Mouse (Mus musculus) kidney, embryonic 16.5 days (tissue): Measurements from ENCODE around the gene Nav1. TPM values are rescaled to one million over a fixed set of nuclear protein-coding genes. Genes with fewer than 3 reads are reported as not detected.

Experiments used
- ATAC-seq: fragments of 200-750 bp; cut with Nextera tagmentation; 2 replicates; pipeline ENCODE4 v1.8.0; 2017; ENCODE audit warnings: moderate TSS enrichment; ENCODE audit not compliant: low FRiP score, low TSS enrichment
- H3K27ac ChIP-seq: fragments of 300-500 bp; sonication (generic); 2 replicates; pipeline ENCODE4 v1.5.1; 2014; ENCODE audit warnings: low read length
- H3K27me3 ChIP-seq: fragments of 300-500 bp; sonication (generic); 2 replicates; pipeline ENCODE4 v1.6.1; 2014; ENCODE audit warnings: low read length, control low read depth, mixed read lengths; ENCODE audit not compliant: insufficient read depth
- H3K36me3 ChIP-seq: fragments of 300-500 bp; sonication (generic); 2 replicates; pipeline ENCODE4 v1.6.1; 2014; ENCODE audit warnings: low read length, control low read depth, mixed read lengths; ENCODE audit not compliant: insufficient read depth
- H3K4me1 ChIP-seq: fragments of 300-500 bp; sonication (generic); 2 replicates; pipeline ENCODE4 v1.6.1; 2014; ENCODE audit warnings: low read length, control low read depth, mixed read lengths; ENCODE audit not compliant: insufficient read depth
- H3K4me2 ChIP-seq: fragments of 300-500 bp; sonication (generic); replicated peaks from 2 replicates; pipeline ENCODE4 v1.6.1; 2014; ENCODE audit warnings: low read depth, low read length
- H3K4me3 ChIP-seq: fragments of 300-500 bp; sonication (generic); 2 replicates; pipeline ENCODE4 v1.5.1; 2014; ENCODE audit warnings: mild to moderate bottlenecking, low read length
- H3K9ac ChIP-seq: fragments of 300-500 bp; sonication (generic); replicated peaks from 2 replicates; pipeline ENCODE4 v1.6.1; 2014; ENCODE audit warnings: low read length
- H3K9me3 ChIP-seq: fragments of 300-500 bp; sonication (generic); 2 replicates; pipeline ENCODE4 v1.6.1; 2016; ENCODE audit warnings: low read length, control low read depth
- WGBS: fragments of 180-500 bp; shearing (Covaris S2); extraction: QIAGEN DNeasy Blood & Tissue Kit; methylation state at CpG from one replicate; pipeline ENCODE4 v1.1.7; 2014; 5-methylcytosine and 5-hydroxymethylcytosine counted together
- polyA plus RNA-seq: library from polyadenylated mRNA; unstranded; fragments of >200 nt; fragmentation: Nextera tagmentation; extraction: Ambion mirVana; gene quantifications from 2 replicates; pipeline ENCODE4 v1.2.1, GENCODE M21; 2015

Gene Nav1
- polyA plus RNA-seq = 12.2 and 16.8 TPM in 2 replicates

GRCm38 (mm10) chr1:135607019-135607418 lies at the start of gene Nav1:
Gene Nav1, minus strand, starts transcription at chr1:135607295.
- Histone ChIP-seq H3K4me3 (no peak within 1 kb of the TSS), H3K4me1 (peaks cover 6% of the 10 kb centered on the region; the same call in 1 of the 2 replicates), H3K4me2 (no peak within 1 kb of the TSS), H3K36me3 (no peaks in the 10 kb centered on the region), H3K27me3 (no peaks in the 10 kb centered on the region), H3K27ac (no peak within 1 kb of the TSS), H3K9ac (no peak within 1 kb of the TSS), H3K9me3 (no peaks in the 10 kb centered on the region)
- WGBS = 30% methylated on average over 7 of the region's 7 CpGs
- no peak for ATAC-seq

GRCm38 (mm10) chr1:135653909-135654308 lies 46.8 kb upstream of the Nav1 start:
- 88% methylated on average over 6 of the region's 6 CpGs for WGBS
- Histone ChIP-seq H3K27ac (no peak overlapping the region), H3K4me1 (peaks cover under 1% of the 10 kb centered on the region), H3K27me3 (no peaks in the 10 kb centered on the region), H3K9ac (no peak overlapping the region), H3K4me3 (no peak overlapping the region), H3K9me3 (peaks cover 8% of the 10 kb centered on the region), H3K36me3 (0 out of 2 replicates have a peak, but pooled peaks cover 11% of the 10 kb centered on the region), H3K4me2 (no peak overlapping the region)
- ATAC-seq = no peak

GRCm38 (mm10) chr1:135645459-135646195 lies 38.5 kb upstream of the Nav1 start:
- H3K4me3 ChIP-seq = no peak overlapping the region
- H3K27ac ChIP-seq = no peak overlapping the region
- WGBS = 73% methylated on average over 8 of the region's 8 CpGs
- H3K4me1 ChIP-seq = no peaks in the 10 kb centered on the region
- H3K9ac ChIP-seq = no peak overlapping the region
- H3K27me3 ChIP-seq = no peaks in the 10 kb centered on the region
- H3K9me3 ChIP-seq = no peaks in the 10 kb centered on the region
- H3K36me3 ChIP-seq = no peaks in the 10 kb centered on the region
- ATAC-seq = no peak
- no peak overlapping the region for H3K4me2 ChIP-seq

- Histone ChIP-seq H3K4me1 (no peaks in the 10 kb centered on the region), H3K4me3 (no peak overlapping the region), H3K9me3 (no peaks in the 10 kb centered on the region), H3K4me2 (no peak overlapping the region), H3K36me3 (no peaks in the 10 kb centered on the region), H3K27ac (no peak overlapping the region), H3K9ac (no peak overlapping the region), H3K27me3 (no peaks in the 10 kb centered on the region)
- ATAC-seq = no peak
- 75% methylated on average over 5 of the region's 5 CpGs for WGBS
These were observed 37.0 kb upstream of the Nav1 start for GRCm38 (mm10) chr1:135644110-135644509.

- Histone ChIP-seq H3K4me1 (no peaks in the 10 kb centered on the region), H3K27me3 (no peaks in the 10 kb centered on the region), H3K36me3 (no peaks in the 10 kb centered on the region), H3K9me3 (no peaks in the 10 kb centered on the region), H3K9ac (no peak overlapping the region), H3K4me3 (no peak overlapping the region), H3K27ac (no peak overlapping the region), H3K4me2 (no peak overlapping the region)
- 79% methylated on average over 3 of the region's 3 CpGs for WGBS
- ATAC-seq = no peak
These were observed 36.6 kb upstream of the Nav1 start for GRCm38 (mm10) chr1:135643691-135644090.

GRCm38 (mm10) chr1:135639853-135640252 lies 32.8 kb upstream of the Nav1 start:
- Histone ChIP-seq H3K4me2 (no peak overlapping the region), H3K4me1 (peaks cover 5% of the 10 kb centered on the region), H3K9me3 (no peaks in the 10 kb centered on the region), H3K4me3 (no peak overlapping the region), H3K27me3 (no peaks in the 10 kb centered on the region), H3K9ac (no peak overlapping the region), H3K27ac (no peak overlapping the region), H3K36me3 (no peaks in the 10 kb centered on the region)
- WGBS = 94% methylated on average over 7 of the region's 7 CpGs
- no peak for ATAC-seq

- Histone ChIP-seq H3K4me1 (peaks cover 5% of the 10 kb centered on the region), H3K9ac (no peak overlapping the region), H3K27me3 (no peaks in the 10 kb centered on the region), H3K9me3 (no peaks in the 10 kb centered on the region), H3K4me3 (no peak overlapping the region), H3K4me2 (no peak overlapping the region), H3K36me3 (no peaks in the 10 kb centered on the region), H3K27ac (no peak overlapping the region)
- WGBS = 65% methylated on average over 1 of the region's 1 CpGs
- ATAC-seq = no peak
These were observed 32.0 kb upstream of the Nav1 start for GRCm38 (mm10) chr1:135639093-135639492.

GRCm38 (mm10) chr1:135637574-135638008 lies 30.5 kb upstream of the Nav1 start:
- peaks cover 5% of the 10 kb centered on the region for H3K4me1 ChIP-seq
- H3K9me3 ChIP-seq = no peaks in the 10 kb centered on the region
- no peak overlapping the region for H3K27ac ChIP-seq
- no peaks in the 10 kb centered on the region for H3K27me3 ChIP-seq
- H3K9ac ChIP-seq = no peak overlapping the region
- ATAC-seq = no peak
- H3K4me2 ChIP-seq = no peak overlapping the region
- WGBS = 14% methylated on average over 3 of the region's 3 CpGs
- no peak overlapping the region for H3K4me3 ChIP-seq
- H3K36me3 ChIP-seq = no peaks in the 10 kb centered on the region

- no peak overlapping the region for H3K4me2 ChIP-seq
- H3K9ac ChIP-seq = no peak overlapping the region
- no peaks in the 10 kb centered on the region for H3K27me3 ChIP-seq
- H3K27ac ChIP-seq = no peak overlapping the region
- H3K4me3 ChIP-seq = no peak overlapping the region
- WGBS = 26% methylated on average over 6 of the region's 6 CpGs
- ATAC-seq = no peak
- no peaks in the 10 kb centered on the region for H3K9me3 ChIP-seq
- H3K36me3 ChIP-seq = no peaks in the 10 kb centered on the region
- H3K4me1 ChIP-seq = peaks cover 18% of the 10 kb centered on the region
These were observed 29.0 kb upstream of the Nav1 start for GRCm38 (mm10) chr1:135636111-135636511.

GRCm38 (mm10) chr1:135635323-135636064 lies 28.4 kb upstream of the Nav1 start:
- Histone ChIP-seq H3K4me1 (peaks cover 21% of the 10 kb centered on the region), H3K27ac (no peak overlapping the region), H3K4me3 (no peak overlapping the region), H3K9ac (no peak overlapping the region), H3K4me2 (no peak overlapping the region), H3K27me3 (no peaks in the 10 kb centered on the region), H3K9me3 (no peaks in the 10 kb centered on the region), H3K36me3 (no peaks in the 10 kb centered on the region)
- ATAC-seq = no peak
- 76% methylated on average over 11 of the region's 11 CpGs for WGBS
